Mouse (Mus musculus) erythroblast, embryonic 14.5 days (primary cell): ENCODE measurements around the gene Vav1.

ENCODE experiments used
- GATA1 ChIP-seq: IDR thresholded peaks from 2 replicates; pipeline ENCODE4 v1.6.1; 2012; ENCODE audit warnings: low read length, inconsistent platforms, mixed read lengths
- TAL1 ChIP-seq: IDR thresholded peaks from 3 replicates; pipeline ENCODE4 v1.6.1; 2012; ENCODE audit warnings: low read length, inconsistent platforms, mixed read lengths

- no peak for TF ChIP-seq TAL1
- no peak for TF ChIP-seq GATA1
These were observed 72.2 kb downstream of the Vav1 start for GRCm38 (mm10) chr17:57351107-57351506.
